Mouse (Mus musculus) forebrain, embryonic 14.5 days (tissue): Measurements from ENCODE around the gene Ppp1r1b. TPM values are rescaled to one million over a fixed set of nuclear protein-coding genes. Genes with fewer than 3 reads are reported as not detected.

Source experiments
- ATAC-seq: fragments of 200-750 bp; cut with Nextera tagmentation; 2 replicates; pipeline ENCODE4 v1.8.0; 2017; ENCODE audit warnings: mild to moderate bottlenecking, moderate library complexity
- DNase-seq: peaks from one replicate; pipeline ENCODE4 v3.0.0-alpha.2; 2015; ENCODE audit warnings: low spot score
- H3K27ac ChIP-seq: fragments of 300-500 bp; sonication (generic); 2 replicates; pipeline ENCODE4 v1.5.1; 2014; ENCODE audit warnings: low read depth, mild to moderate bottlenecking, control low read depth, low read length, moderate library complexity
- H3K27me3 ChIP-seq: fragments of 300-500 bp; sonication (generic); replicated peaks from 2 replicates; pipeline ENCODE4 v1.6.1; 2014; ENCODE audit warnings: low read length, control low read depth, mixed read lengths; ENCODE audit not compliant: control insufficient read depth, insufficient read depth
- H3K36me3 ChIP-seq: fragments of 300-500 bp; sonication (generic); 2 replicates; pipeline ENCODE4 v1.6.1; 2014; ENCODE audit warnings: low read length, control low read depth; ENCODE audit not compliant: control insufficient read depth, insufficient read depth
- H3K4me1 ChIP-seq: fragments of 300-500 bp; sonication (generic); 2 replicates; pipeline ENCODE4 v1.6.1; 2014; ENCODE audit warnings: antibody characterized with exemption, low read length, control low read depth; ENCODE audit not compliant: control insufficient read depth, insufficient read depth
- H3K4me2 ChIP-seq: fragments of 300-500 bp; sonication (generic); 2 replicates; pipeline ENCODE4 v1.6.1; 2014; ENCODE audit warnings: mild to moderate bottlenecking, control low read depth, low read length
- H3K4me3 ChIP-seq: fragments of 300-500 bp; sonication (generic); 2 replicates; pipeline ENCODE4 v1.5.1; 2014; ENCODE audit warnings: low read depth, low read length, control low read depth
- H3K9ac ChIP-seq: fragments of 300-500 bp; sonication (generic); 2 replicates; pipeline ENCODE4 v1.6.1; 2014; ENCODE audit warnings: mild to moderate bottlenecking, low read length, control low read depth, moderate library complexity
- H3K9me3 ChIP-seq: fragments of 300-500 bp; sonication (generic); replicated peaks from 2 replicates; pipeline ENCODE4 v1.6.1; 2016; ENCODE audit warnings: low read length, control low read depth, mixed read lengths; ENCODE audit not compliant: control insufficient read depth
- WGBS: fragments of 180-500 bp; shearing (Covaris S2); extraction: QIAGEN DNeasy Blood & Tissue Kit; methylation state at CpG from one replicate; pipeline ENCODE4 v1.1.7; 2014; 5-methylcytosine and 5-hydroxymethylcytosine counted together
- polyA plus RNA-seq: library from polyadenylated mRNA; unstranded; fragments of >200 nt; fragmentation: Nextera tagmentation; extraction: Ambion mirVana; gene quantifications from 2 replicates; pipeline ENCODE4 v1.2.1, GENCODE M21; 2014

The Ppp1r1b gene
- polyA plus RNA-seq, 1 experiment from 2014 or later = 33.1 TPM

DNA sequence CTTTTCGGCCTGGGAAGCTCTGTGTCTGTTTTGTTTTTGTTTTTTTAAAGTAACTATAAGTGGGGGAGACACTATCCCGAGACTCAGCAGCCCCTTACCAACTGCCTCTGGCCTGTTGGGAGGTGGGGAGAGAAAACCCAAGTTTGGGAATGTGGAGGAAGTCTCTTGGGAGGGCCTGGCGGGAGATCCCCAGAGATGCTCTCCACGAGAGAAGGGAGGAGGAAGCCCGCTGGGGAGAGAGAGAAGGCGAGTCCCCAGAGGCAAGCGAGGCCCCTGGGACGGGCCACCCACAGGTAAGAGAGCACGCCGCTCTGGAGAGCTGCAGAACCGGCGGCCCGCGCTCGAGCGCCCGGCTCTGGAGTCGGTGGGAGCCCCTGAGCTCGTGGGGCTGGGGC lies 21.5 kb upstream of the Ppp1r1b start:
- Histone ChIP-seq H3K36me3 (0 out of 2 replicates have a peak, but pooled peaks cover 16% of the 10 kb centered on the region), H3K9ac (peak overlapping the region; percentile 90), H3K27me3 (peaks cover 86% of the 10 kb centered on the region), H3K4me3 (peak overlapping the region; percentile 53), H3K4me1 (peaks cover 9% of the 10 kb centered on the region; the same call in 1 of the 2 replicates), H3K27ac (peak overlapping the region; percentile 98), H3K9me3 (no peaks in the 10 kb centered on the region), H3K4me2 (peak overlapping the region; percentile 51)
- under 1% methylated on average over 19 of the region's 19 CpGs for WGBS
- no peak for DNase-seq
- no peak for ATAC-seq

DNA sequence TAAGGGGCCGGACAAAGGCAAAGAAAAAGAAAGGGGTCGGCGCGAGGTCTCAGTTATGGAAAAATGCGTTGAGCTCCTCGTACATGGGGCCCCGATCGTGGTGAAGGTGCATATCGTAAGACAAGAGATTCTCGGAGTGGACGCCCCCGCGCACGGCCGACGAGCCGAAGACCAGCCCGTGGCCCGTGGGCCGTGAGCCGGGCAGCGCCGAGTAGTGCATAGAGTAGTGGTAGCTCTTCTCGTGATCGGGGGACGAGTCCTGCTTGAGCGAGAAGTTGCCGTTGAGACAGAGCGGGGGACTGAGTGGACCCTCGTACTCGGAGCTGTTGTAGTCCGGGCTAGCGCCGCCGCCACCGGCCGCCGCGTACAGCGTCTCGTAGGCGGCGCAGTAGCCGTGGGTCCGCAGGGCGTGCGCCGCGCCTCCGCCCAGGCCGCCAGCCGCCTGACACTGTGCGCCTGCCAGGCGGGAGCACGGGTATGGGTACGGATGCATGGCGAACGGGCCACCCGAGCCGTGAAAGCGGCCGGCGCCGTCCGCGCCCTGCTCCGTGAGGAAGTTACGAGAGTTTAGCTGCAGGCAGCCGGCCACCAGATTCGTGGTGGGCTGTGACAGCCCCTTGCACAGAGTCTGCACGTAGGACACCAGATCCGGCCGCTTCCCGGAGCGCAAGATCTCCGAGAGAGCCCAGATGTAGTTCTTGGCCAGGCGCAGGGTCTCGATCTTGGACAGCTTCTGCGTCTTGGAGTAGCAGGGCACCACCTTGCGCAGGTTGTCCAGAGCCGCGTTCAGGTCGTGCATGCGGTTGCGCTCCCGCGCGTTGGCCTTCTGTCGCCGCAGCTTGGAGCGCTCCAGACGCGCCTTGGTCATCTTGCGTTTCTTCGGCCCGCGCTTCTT lies 20.8 kb upstream of the Ppp1r1b start:
- Histone ChIP-seq H3K9me3 (no peaks in the 10 kb centered on the region), H3K4me2 (peak overlapping the region; percentile 51), H3K27me3 (peaks cover 81% of the 10 kb centered on the region), H3K4me3 (peak overlapping the region; percentile 53), H3K36me3 (0 out of 2 replicates have a peak, but pooled peaks cover 16% of the 10 kb centered on the region), H3K9ac (peak overlapping the region; percentile 90), H3K27ac (peak overlapping the region; percentile 98), H3K4me1 (peaks cover 9% of the 10 kb centered on the region; the same call in 1 of the 2 replicates)
- DNase-seq (no peak), ATAC-seq (peak; percentile 14; the same call in 1 of the 2 replicates)
- under 1% methylated on average over 96 of the region's 97 CpGs for WGBS

DNA sequence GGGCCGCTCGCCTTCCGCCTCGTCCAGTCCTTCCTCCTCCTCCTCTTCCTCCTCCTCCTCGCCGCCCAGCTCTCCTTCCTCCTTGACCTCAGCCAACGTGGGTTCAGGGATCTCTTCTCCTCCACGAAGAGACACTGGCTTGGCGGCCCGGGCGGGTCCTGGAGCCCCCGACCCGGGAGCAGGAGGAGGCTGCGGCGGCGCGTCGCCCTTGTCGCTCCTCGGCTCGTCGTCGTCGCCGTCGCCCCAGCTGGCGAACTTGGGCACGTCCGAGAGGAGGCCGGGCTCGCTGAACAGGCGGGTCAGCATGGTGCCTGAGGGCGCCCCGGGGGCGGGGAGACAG lies 20.2 kb upstream of the Ppp1r1b start:
- H3K9ac ChIP-seq = peak overlapping the region; percentile 90
- peak overlapping the region; percentile 51 for H3K4me2 ChIP-seq
- H3K4me3 ChIP-seq = peak overlapping the region; percentile 53
- peaks cover 9% of the 10 kb centered on the region; the same call in 1 of the 2 replicates for H3K4me1 ChIP-seq
- no peak for DNase-seq
- WGBS = 1% methylated on average over 34 of the region's 35 CpGs
- ATAC-seq = no peak
- 0 out of 2 replicates have a peak, but pooled peaks cover 16% of the 10 kb centered on the region for H3K36me3 ChIP-seq
- no peaks in the 10 kb centered on the region for H3K9me3 ChIP-seq
- H3K27ac ChIP-seq = peak overlapping the region; percentile 98
- peaks cover 80% of the 10 kb centered on the region for H3K27me3 ChIP-seq

DNA sequence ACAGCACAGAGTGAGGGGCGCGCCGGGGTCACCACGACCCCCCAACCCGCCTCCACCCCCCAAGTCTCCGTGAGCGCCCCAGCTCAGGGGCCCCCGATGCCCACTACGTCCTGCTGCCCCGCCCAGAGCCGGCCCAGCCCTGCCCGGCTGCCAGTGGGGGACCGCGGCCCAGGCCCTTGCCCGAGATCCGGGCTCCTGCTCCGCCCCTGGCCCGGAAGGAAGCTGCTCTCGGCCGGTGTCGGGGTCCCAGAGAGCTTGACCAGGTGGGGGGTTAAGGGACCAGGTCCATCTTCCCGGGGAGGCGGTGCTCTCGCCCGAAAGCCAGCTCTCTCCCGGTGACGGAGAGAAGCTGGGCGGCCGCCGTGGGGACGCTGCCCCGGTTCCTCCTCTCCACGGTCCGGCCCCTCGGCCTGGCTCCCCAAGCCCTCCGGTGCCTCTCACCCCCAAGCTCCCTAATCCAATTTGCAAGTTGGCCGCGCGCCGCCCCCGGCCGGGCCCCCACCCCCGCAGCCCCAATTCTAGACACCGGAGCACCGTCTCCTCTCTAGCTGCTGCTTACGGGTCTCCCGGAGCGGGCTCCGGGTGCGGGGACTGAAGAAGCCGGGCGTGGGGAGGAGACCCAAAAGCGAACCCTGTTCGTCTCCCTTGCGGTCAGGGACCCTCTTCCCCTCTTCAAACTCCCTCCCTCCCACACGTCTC lies 19.7 kb upstream of the Ppp1r1b start:
- H3K36me3 ChIP-seq = 0 out of 2 replicates have a peak, but pooled peaks cover 16% of the 10 kb centered on the region
- whole genome bisulfite sequencing = under 1% methylated on average over 47 of the region's 56 CpGs
- DNase-seq = no peak
- peaks cover 7% of the 10 kb centered on the region; the same call in 1 of the 2 replicates for H3K4me1 ChIP-seq
- peaks cover 79% of the 10 kb centered on the region for H3K27me3 ChIP-seq
- peak overlapping the region; percentile 53 for H3K4me3 ChIP-seq
- H3K9me3 ChIP-seq = no peaks in the 10 kb centered on the region
- H3K4me2 ChIP-seq = peak overlapping the region; percentile 51
- peak overlapping the region; percentile 90 for H3K9ac ChIP-seq
- peak overlapping the region; percentile 98 for H3K27ac ChIP-seq
- ATAC-seq = peak; percentile 7; the same call in 1 of the 2 replicates

DNA sequence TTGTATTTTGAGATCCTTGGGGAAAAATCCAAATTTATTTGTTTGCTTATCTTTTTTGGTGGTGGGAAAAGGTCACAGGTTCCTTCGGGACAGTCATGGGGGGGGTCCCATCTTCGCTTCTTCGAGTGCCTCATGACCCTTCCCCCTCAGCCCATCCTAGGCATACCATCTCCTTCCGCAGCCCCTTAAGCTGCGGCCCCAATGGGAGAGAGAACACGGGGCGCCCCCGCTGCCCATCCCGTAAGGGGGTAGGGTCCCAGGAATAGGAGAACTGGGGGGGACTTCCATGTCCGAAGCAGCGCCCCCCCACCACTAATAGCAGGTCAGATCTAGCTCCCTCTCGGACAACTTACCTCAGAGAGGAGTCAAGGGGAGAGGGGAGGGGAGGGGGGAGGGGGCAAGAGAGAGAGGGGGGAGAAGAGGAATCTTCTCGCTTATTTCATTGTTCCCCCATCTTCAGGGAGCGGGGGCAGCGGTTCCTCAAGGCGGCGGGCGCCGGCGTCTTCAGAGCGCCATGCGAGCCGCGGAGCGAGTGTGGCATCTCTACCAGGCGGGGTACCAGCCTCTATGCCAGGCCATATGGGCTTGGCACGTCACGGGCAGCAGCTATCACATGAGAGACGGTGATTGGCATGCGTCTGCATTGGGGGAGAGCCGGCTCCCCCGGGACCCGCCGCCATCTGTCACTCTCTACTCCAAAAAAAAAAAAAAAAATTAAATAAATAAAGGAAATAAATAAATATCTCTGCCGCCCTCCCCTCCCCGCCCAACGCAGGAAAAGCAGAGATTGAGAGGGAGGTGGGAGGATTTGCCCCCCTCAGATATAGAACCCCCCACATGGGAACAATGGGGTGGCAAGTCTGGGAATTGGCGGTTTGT lies 18.9 kb upstream of the Ppp1r1b start, which contains the start of gene Neurod2:
Neurod2 (minus strand) TSS at position 568 of the 879 bp plus-strand sequence.
- H3K4me1 ChIP-seq = peaks cover 11% of the 10 kb centered on the region

DNA sequence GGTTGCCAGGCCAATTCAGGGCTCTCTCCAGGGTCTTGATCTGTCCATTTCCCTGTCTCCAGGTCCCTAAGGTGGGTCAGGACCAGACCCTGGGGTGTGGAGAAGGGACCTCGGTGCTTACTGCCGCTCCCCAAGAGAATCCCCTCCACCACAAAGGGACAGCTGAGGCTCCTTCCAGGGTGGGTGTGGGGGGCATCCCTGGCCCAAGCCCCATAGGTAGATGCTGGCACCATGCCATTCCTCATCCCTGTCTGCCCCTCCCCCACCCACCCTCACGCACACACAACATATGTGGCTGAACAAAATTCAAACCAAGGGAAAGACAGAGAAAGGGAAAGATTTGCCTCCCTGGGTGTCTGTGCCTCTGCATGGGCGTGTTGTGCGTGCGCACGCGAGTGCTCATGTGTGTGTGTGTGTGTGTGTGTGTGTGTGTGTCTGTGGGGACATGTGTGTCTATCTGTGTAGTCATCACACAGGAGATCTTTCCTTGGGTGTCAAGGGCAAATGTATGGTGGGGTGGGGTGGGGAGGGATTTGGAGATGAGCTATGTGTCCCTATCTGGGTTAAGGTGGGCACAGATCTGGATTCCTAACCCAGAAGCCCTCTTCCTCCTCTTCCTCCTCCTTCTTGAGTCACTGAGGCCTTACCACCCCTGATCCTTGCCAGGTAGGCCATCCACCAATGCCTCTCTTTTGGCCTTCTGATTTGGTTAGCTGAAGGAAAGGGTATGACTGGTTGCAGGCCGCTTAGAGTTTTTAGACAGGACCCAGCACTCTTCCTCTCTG lies 18.1 kb upstream of the Ppp1r1b start:
- Histone ChIP-seq H3K27me3 (peaks cover 77% of the 10 kb centered on the region), H3K4me2 (peak overlapping the region; percentile 38), H3K4me3 (peak overlapping the region; percentile 13; the same call in 1 of the 2 replicates), H3K27ac (peak overlapping the region; percentile 90), H3K9me3 (no peaks in the 10 kb centered on the region), H3K9ac (peak overlapping the region; percentile 33; the same call in 1 of the 2 replicates), H3K36me3 (0 out of 2 replicates have a peak, but pooled peaks cover 16% of the 10 kb centered on the region), H3K4me1 (peaks cover 18% of the 10 kb centered on the region)
- ATAC-seq (peak; percentile 15; the same call in 1 of the 2 replicates), DNase-seq (peak; percentile 67)
- WGBS = 18% methylated on average over 9 of the region's 9 CpGs

More for the DNA sequence above, 18.9 kb upstream of the Ppp1r1b start, which contains the start of gene Neurod2:
- Histone ChIP-seq H3K27me3 (peaks cover 77% of the 10 kb centered on the region), H3K9ac (peak within 1 kb of the TSS; percentile 90), H3K4me2 (peak within 1 kb of the TSS; percentile 51), H3K4me3 (peak within 1 kb of the TSS; percentile 53), H3K27ac (peak within 1 kb of the TSS; percentile 98), H3K9me3 (no peaks in the 10 kb centered on the region), H3K36me3 (0 out of 2 replicates have a peak, but pooled peaks cover 16% of the 10 kb centered on the region)
- ATAC-seq (peak; percentile 80), DNase-seq (peak; percentile 95)
- WGBS = under 1% methylated on average over 36 of the region's 38 CpGs

DNA sequence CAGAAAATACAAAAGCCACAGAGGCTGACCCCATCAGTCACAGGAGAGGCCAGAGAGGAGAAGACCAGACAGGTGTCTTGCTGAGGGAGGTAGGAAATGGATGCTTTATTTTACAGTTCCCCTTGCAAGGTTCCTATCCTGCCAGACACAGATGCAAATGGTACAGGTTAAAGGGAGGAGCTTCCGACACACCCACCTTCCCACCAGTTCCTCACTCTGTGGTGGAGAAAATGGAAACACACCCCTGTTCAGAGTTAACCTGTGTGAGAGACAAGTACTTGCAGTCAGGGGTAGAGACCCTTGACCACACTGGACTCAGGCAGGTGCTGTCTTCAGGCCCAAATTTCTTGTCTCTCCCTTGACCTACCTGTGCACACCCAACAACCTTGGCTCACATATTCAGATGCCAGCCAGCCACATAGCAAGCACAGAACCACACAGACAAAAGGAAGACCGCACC lies 17.4 kb upstream of the Ppp1r1b start:
- no peak for ATAC-seq
- Histone ChIP-seq H3K27me3 (peaks cover 76% of the 10 kb centered on the region), H3K9ac (no peak overlapping the region), H3K4me3 (no peak overlapping the region), H3K36me3 (0 out of 2 replicates have a peak, but pooled peaks cover 11% of the 10 kb centered on the region), H3K4me1 (peaks cover 19% of the 10 kb centered on the region), H3K27ac (peak overlapping the region; percentile 90), H3K4me2 (no peak overlapping the region), H3K9me3 (no peaks in the 10 kb centered on the region)
- DNase-seq = no peak
- 65% methylated on average over 2 of the region's 2 CpGs for WGBS
